Mouse (Mus musculus) left cerebral cortex, postnatal 4 days (tissue): ENCODE results near the gene Wdr24. TPM values are rescaled to one million over a fixed set of nuclear protein-coding genes. Genes with fewer than 3 reads are reported as not detected.
"Not testable (repeated sequence)": the region's sequence is repeated elsewhere in the genome, so short reads cannot be mapped to it uniquely, and the experiment has no call there.

ENCODE experiments used
- DNase-seq: peaks from one replicate; pipeline ENCODE4 v3.0.0-alpha.2; 2022
- intact Hi-C: fragments of 180-260 bp; cut with DNase I; formaldehyde crosslinking; loops from one replicate; pipeline ENCODE4 v1.15.1; 2025
- total RNA-seq, 2 experiments: library from RNA; stranded (reverse); gene quantifications; 2 replicates each; pipeline ENCODE4 v1.2.3; 2021

Gene Wdr24
- total RNA-seq, 2 experiments from 2014 or later: 25.2 to 26.5 TPM

GRCm38 (mm10) chr17:25802825-25803517 lies 20.5 kb upstream of the Wdr24 start:
- DNase-seq: peak; percentile 83
- intact Hi-C loops: loop anchor here (5.0 kb wide), 1 partner anchor 71 kb away; no protein-coding TSS in a partner anchor

GRCm38 (mm10) chr17:25806507-25806906 lies 16.9 kb upstream of the Wdr24 start:
- DNase-seq: no peak
- intact Hi-C loops: no loop called here

- intact Hi-C loops, DNase-seq: not testable (repeated sequence)
These were observed 16.0 kb upstream of the Wdr24 start for GRCm38 (mm10) chr17:25807452-25807851.

DNA sequence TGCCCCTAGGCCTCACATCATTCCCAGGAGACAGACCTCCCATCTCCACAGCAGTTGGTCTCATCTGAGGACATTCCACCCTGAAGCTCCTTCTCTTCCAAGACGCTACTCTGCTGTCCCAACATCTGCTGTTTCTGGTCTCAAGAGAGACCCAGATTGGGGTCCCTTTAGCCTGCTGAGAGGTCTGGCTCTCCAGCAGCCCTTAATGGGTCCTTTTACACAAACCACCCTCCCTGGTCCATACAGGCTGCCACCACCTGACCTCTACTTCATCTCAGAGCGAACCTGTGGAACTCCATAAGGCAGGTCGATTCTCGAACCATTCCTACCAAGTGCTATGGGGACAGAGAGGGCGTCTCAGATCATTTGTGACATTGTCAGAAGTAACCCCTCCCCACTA lies 15.4 kb upstream of the Wdr24 start:
- DNase-seq: no peak
- intact Hi-C loops: no loop called here

GRCm38 (mm10) chr17:25808789-25809605 lies 14.4 kb upstream of the Wdr24 start, which contains the start of gene Fbxl16:
Gene Fbxl16 (plus strand): TSS chr17:25809085.
- intact Hi-C loops: no loop called here
- DNase-seq: peak; percentile 92

- peak; percentile 69 for DNase-seq
- intact Hi-C loops: no loop called here
These were observed 13.7 kb upstream of the Wdr24 start for GRCm38 (mm10) chr17:25809606-25810340.

- no peak for DNase-seq
- intact Hi-C loops: no loop called here
These were observed 12.5 kb upstream of the Wdr24 start for GRCm38 (mm10) chr17:25810890-25811289.

DNA sequence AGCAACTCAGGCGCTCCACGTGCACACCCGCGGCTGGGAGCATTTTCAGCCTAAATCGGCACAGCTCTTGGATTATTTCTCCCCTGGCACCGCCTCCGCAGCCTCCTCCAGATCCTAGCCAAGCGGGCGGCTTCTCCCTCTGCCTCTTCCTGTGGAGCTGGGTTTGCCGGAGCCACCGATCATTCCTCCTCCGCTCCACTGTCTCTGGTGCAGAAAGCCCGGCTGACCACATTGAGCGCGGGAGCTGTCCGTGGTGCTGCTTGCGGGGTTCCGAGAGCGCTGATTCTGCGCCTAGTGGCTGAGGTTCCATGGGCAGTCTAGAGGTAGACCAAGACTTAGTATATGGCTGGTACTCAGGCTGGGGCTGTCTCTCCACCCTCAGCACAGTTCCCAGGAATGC lies 10.0 kb upstream of the Wdr24 start:
- intact Hi-C loops: no loop called here
- DNase-seq: peak; percentile 70

DNA sequence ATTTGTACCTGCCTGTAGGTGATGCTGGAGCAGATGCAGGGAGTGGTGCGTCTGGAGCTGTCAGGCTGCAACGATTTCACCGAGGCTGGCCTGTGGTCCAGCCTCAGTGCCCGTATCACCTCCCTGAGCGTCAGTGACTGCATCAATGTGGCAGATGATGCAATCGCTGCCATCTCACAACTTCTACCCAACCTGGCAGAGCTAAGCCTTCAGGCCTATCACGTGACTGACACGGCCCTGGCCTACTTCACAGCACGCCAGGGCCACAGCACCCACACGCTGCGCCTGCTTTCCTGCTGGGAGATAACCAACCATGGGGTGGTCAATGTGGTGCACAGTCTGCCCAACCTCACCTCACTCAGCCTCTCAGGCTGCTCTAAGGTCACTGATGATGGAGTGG lies 5.8 kb upstream of the Wdr24 start:
- intact Hi-C loops: no loop called here
- no peak for DNase-seq

GRCm38 (mm10) chr17:25818851-25819780 lies 4.3 kb upstream of the Wdr24 start:
- DNase-seq: no peak
- intact Hi-C loops: no loop called here

DNA sequence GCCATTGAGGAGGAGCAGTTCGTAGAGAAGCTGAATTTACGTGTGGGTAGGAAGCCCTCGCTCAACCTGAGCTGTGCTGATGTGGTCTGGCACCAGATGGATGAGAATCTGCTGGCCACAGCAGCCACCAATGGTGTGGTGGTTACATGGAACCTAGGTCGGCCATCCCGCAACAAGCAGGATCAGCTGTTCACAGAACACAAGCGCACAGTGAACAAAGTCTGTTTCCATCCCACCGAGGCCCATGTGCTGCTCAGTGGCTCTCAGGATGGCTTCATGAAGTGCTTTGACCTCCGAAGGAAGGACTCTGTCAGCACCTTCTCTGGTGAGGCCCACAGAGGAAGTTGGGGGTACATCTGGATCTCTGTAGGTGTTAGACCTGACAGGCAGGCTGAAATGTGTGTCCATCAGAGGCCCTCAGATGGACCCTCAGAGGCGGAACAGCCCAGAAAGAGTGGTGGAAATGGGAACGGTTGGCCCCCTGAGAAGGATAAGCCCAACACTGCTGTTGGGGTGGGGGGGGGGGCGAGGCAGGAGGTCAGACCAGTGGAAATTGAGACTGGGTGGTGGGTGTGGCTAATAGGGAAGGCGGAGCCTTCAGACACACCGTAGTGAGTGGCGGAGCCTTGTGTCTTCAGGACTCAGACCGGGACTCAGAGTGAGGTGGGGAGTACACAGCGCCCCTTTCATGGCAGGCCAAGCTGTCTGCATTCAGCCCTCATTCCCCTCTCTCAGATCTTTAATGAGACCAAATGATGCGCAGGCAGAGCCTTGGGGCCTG lies 1.1 kb downstream of the Wdr24 start:
- no peak for DNase-seq
- intact Hi-C loops: no loop called here

DNA sequence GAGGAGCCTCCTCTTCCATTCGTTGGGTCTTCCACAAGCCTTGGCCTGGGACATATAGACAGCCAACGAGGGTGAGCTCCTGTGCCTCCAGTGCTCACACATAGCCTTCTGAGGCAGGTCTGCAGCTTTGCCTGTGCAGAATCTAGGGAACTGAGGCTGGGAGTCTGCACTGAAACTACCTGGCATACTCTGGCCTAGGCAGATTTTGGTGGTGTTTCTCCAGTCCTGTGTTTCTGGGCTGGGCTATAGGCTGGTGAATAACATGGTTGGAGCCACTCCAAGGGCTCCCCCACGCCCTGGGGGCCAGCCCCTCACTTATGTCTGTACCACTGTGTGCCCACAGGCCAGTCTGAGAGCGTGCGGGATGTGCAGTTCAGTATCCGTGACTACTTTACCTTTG lies 1.9 kb downstream of the Wdr24 start:
- intact Hi-C loops: no loop called here
- no peak for DNase-seq

DNA sequence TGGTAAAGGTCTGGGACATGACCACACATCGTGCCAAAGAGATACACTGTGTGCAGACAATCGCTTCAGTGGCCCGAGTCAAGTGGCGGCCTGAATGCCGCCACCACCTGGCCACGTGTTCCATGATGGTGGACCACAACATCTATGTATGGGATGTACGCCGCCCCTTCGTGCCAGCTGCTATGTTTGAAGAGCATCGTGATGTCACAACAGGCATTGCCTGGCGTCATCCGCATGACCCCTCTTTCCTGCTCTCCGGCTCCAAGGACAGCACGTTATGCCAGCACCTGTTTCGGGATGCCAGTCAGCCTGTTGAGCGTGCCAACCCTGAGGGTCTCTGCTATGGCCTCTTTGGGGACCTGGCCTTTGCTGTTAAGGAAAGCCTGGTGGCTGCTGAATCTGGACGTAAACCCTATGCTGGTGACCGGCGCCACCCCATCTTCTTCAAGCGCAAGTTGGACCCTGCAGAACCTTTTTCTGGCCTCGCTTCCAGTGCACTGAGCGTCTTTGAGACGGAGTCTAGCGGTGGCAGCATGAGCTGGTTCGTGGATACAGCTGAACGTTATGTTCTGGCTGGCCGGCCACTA lies 2.6 kb downstream of the Wdr24 start:
- intact Hi-C loops: no loop called here
- no peak for DNase-seq

DNA sequence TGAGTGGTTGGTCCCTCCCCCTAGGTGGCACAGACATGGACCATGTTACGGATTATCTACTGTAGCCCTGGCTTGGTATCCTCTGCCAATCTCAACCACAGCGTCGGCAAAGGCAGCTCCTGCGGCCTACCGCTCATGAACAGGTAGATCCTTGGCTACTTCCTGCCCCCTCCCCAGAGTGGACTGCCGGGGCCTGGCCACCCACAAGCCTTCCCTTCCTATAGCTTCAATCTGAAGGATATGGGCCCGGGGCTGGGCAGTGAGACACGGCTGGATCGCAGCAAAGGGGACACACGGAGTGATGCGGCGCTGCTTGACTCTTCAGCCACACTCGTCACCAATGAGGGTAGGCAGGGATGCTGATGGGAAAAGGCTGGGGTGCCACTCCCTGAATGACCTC lies 3.6 kb downstream of the Wdr24 start:
- intact Hi-C loops: no loop called here
- no peak for DNase-seq

- no peak for DNase-seq
- intact Hi-C loops: no loop called here
These were observed 4.3 kb downstream of the Wdr24 start for GRCm38 (mm10) chr17:25827546-25828222.

DNA sequence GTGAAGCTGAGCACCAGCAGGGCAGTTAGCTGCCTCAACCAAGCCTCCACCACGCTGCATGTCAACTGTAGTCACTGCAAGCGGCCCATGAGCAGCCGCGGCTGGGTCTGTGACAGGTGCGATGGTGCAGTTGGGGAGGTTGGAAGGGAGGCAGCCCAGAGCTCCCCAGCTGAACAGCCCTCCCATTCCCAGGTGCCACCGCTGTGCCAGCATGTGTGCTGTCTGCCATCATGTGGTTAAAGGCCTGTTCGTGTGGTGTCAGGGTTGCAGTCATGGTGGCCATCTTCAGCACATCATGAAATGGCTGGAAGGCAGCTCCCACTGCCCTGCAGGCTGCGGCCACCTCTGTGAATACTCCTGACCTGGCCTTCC lies 4.8 kb downstream of the Wdr24 start:
- intact Hi-C loops: no loop called here
- no peak for DNase-seq

DNA sequence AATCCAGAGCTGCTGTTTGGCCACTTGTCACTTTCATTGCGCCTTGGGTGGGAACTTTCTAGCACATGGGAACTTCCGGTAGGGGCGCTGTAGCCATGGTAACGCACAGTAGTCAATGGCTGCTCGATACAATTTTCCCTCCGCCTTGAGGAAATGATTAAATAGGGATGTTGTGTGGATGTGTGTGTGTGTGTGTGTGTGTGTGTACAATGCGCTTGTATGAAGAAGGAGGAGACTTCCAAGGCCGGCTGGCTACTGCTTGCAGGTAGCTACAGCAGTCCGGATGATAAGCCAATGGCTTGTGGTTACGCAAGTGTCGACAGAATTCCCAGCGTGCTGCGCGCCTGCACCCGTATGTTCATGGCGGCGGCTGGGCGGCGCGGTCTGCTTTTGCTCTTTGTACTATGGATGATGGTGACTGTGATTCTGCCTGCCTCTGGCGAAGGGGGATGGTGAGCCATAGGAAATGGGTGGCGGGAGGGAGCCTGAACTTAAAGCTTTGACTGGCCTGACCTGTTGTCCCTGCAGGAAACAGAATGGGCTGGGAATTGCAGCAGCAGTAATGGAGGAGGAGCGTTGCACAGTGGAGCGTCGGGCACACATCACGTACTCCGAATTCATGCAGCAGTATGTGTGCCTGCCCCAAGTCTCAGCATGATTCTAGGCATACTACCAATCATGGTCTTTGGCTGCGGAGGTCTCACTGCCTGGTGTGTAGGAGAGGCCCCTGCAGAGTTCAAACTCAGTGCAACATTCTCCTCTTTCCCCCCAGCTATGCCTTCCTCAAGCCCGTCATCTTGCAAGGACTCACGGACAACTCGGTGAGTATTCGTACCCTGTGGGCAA lies 5.5 kb downstream of the Wdr24 start, which contains the start of gene Jmjd8:
Jmjd8 (plus strand) TSS at position 156 of the 846 bp plus-strand sequence.
- peak; percentile 83 for DNase-seq
- intact Hi-C loops: no loop called here
